Mouse (Mus musculus): ENCODE measurements around the gene Nrxn2.
A peak's percentile ranks its signal among the peaks of the same experiment; 100 is the strongest.

Gene Nrxn2

DNA sequence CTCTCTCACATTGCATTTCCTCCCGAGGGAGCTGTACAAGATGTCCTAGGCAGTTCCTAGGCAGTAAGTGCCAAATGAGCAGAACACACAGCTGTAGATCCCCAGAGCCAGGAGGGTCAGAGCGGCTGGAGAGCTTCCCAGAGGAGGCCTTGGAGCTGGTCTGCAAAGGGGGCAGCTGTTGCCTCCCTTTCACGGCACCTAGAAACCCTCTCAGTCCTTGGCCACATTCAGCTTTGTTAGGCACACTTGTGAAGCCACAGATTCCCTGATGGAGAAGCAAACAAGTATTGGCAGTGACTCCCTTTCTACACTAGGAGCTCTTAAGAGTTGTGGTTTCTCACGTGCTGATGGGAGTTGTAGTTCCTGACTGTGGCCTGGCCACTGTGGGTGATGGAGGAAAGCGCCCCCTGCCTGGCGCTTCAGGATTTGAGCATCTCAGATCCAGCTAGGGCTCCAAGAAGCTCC, 33.5 kb downstream of the Nrxn2 start:
- peak; percentile 31 to 65 for DNase-seq (ENCODE audit: low spot score in 2 of 2)

DNA sequence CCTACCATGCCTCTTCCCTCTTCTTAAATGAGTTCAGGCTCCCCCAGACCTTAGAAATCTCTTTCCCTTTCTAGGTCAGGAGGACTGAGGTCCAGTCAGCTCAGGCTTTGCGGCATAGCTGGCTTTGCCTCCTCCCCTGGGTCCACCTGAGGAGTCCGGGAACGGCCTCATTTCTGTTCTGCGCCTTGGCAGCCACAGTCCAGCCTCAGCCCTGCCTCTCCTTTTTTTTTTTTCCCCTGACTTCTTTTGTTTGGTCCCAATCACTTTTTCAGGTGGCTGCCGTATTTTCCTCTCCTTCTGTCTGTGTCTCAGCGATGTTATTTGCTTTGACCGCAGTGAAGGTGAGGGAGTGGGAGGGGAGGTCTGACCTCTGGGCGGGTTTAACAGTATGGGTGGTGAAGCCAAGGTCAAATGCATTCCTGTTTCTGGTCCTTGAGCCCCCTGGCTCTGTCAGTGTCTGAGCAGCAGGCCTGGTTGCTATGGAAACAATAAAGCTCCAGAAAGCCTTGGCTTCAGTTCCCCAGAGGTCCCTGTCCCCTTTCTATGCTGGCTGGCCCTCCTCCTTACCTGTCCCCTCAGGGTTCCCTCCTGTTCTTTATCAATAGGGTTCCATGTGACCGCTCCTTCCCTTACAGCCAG, 34.3 kb downstream of the Nrxn2 start:
- no peak for DNase-seq (ENCODE audit: low spot score in 2 of 2)

DNA sequence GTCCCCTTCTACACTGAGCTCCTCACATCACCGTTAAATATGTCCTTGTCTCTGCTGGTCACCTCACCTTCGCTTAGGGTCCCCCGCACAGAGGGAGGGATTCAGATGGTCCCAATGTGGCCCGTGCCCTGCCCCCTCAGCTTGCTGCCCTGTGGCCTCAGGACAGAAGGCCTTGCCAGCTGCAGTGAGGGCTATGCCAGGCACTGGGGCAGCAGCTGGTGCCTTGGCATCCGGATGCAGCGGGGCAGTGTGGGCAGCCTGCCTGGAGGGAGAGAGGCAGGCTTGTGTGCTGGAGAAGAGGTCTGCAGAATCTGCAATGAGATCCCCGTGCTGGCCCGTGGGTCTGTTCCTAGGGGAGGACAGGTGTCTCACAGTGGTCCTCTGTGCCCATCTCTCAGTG, 34.8 kb downstream of the Nrxn2 start:
- DNase-seq (ENCODE audit: low spot score in 2 of 2), result no peak

DNA sequence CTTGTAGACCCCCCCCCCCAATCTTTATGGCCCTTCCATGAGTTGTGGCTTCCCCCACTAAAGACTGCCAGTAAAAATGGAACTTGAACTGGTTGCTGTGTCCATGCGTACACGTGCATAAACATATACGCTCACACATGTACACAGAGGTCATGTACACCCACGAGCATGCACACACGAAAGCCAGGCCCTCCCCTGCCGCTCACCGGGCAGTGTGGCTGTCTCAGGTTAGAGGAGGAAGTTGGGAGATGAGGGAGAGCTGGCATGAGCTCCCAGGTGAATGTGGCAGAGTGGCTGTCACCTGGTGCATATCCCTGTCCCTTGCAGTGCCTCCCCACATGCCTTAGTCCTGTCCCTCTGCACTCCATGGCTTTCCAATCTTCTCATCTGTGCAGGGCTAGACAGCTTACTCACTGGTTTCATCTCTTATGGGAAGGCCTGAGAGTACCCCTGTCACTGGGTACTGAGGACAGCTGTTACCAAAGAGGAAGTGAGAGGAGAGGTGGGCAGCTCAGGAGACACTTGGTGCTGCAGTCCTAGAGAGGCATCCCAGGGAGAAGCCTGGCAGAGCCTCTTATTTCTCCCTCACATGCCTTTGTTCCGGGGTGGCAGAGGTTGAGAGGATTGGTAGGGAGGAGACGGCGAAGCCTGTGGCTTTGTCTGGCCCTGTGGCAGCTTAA, 35.6 kb downstream of the Nrxn2 start:
- no peak for DNase-seq (ENCODE audit: low spot score in 2 of 2)

DNA sequence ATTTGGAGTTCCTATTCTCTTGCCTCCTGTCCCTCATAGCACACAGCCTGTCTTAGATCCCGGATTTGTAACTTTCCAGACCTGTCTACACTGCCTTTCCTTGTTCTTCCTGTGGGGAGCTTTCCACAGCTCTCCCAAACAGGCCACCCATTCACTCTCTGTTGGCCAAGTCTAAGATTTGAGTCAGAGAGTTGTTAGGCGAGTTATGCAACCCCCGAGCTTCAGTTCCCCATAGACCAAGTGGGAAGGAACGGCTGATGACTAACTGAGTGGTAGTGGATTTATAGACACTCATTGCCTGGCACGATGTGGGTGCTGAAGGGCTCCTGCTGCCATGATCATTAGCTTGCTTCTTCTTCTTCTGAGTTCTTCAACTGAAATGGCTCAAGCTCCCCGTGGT, 41.0 kb downstream of the Nrxn2 start:
- no peak for DNase-seq (ENCODE audit: low spot score in 2 of 2)

DNA sequence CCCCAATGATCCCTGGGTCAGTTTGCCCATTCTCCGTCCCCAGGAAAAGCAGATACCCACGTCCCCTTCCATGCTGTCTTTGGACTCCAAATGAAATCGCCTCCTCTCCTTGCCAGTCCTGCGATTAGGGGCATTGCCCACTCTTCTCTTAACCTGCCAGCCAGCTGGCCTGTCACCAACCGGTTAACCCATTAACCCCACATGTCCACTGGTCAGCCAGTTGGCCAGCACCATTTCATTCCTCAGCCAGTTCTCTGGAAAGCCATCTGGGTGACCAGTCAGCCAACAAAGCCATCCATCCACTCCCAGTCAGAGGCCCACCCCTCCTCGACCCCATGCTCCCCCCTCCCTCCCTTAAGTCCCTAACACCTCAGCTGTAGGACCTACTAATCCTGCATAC, 44.3 kb downstream of the Nrxn2 start:
- DNase-seq (ENCODE audit: low spot score in 2 of 2), result no peak

DNA sequence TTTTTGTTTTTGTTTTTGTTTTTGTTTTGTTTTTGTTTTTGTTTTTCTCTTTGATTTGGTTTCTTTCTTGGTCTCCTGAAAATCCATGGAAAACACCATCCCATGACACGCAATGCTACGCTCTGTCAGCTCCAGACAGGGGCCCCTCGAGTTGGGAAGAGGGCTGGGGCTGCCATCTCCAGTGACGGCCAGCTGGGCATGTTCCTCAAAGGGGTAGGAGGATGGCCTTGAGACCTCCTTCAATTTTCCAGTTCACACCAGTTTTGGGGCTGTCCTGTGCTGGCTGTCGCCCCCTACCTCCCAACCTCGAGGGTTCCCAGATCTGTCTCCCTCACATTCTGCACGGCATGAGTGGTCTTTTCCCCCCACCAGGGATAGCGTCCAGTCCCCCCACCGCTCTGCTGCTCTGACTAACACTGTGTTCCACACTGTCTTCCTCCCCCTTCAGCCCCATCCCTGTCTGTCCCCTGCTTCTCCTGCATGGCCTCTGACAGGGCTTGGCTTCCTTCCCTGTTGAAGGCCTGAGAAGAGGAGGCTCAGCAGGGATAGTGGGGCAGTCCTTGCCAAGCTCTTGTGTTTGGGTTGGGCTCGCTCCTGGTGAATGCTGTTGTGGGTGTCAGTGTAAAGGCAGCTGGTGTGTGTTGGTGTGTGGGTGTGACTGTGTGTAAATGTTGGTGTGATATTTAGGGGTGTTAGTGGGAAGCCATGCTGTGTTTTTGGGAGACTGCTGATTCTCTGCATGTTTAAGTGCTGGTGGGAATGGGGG, 46.0 kb downstream of the Nrxn2 start:
- DNase-seq (ENCODE audit: low spot score in 2 of 2), result no peak

DNA sequence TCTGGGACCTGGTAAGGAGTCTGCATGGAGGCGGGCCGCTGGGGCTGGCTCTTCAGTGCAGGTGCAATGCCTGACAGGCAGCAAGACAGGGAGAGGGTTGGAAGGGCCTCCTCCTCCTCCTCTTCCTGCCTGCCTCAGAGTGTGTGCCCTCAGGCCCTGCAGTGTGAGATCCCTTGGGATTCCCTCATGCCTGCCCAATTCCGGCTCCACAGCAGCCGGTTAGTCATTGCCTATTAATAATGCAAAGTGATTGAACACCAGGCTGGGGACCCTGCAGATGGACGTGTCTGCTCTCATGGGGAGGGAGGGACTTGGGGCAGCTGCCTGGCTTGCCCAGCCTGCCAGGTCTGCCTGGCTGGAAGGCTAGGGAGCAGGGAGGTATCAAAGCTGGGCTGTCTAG, 46.6 kb downstream of the Nrxn2 start:
- DNase-seq (ENCODE audit: low spot score in 2 of 2), result no peak

DNA sequence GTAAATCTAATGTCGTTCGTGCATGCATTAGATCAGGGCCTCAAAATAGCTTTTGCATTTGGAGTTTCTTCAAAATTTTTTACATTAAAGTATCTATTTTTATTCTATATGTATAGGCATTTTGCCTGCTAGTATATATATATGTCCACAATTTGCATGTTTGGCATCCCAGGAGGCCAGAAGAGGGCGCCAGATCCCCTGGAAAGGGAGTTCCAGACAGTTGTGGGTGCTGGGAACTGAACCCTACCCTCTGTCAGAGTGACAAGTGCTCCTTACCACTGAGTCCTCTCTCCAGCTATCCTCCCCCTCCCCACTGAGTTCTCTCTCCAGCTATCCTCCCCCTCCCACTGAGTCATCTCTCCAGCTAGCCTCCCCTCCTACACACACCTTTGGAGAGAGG, 48.4 kb downstream of the Nrxn2 start:
- DNase-seq (ENCODE audit: low spot score in 2 of 2), result no peak

DNA sequence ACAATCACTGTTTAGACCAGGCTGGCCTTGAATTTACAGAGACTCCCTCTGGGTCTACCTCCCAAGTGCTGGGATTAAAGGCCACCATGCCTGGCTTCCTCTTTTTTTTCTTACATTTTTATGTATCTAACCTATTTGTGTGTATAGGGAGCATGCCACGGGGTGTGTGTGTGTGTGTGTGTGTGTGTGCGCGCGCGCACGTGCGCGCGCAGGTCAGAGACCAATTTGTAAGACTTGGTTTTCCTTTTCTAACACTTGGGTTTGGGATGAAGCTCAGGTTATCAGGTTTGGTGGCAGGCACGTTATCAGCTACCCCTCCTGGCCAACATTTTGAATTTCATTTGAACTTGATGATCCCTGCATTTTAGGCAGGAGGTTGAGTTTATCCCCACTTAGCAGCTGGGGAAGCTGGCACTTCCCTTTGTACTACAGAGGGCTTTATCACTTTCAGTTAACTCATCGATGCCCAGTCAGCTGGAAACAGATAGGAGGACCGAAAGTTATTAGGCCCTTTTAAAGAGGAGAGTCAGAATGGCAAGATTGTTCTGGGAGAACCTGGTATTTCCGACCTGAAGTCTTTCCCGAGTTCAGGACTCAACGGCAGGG, 48.9 kb downstream of the Nrxn2 start:
- DNase-seq (ENCODE audit: low spot score in 2 of 2), result no peak

DNA sequence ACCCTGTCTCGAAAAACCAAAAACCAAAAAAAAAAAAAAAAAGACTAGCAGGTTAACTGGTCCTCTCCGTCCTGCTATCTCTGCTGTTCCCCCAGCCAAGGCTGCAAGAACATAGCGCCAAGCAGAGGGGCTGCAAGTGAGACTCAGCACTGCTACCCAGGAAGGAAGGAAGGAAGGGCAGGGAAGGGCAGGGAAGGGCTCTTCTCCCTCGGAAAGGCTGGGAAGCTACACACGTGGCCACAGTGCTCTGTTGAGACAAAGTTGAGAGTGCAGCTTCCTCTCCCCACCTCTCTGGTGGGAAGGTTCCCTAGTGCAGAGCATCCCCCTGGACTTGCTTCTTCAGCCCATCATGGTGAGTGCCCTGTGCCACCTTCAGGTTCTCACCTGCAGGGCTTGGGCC, 53.1 kb downstream of the Nrxn2 start:
- no peak for DNase-seq (ENCODE audit: low spot score in 2 of 2)

DNA sequence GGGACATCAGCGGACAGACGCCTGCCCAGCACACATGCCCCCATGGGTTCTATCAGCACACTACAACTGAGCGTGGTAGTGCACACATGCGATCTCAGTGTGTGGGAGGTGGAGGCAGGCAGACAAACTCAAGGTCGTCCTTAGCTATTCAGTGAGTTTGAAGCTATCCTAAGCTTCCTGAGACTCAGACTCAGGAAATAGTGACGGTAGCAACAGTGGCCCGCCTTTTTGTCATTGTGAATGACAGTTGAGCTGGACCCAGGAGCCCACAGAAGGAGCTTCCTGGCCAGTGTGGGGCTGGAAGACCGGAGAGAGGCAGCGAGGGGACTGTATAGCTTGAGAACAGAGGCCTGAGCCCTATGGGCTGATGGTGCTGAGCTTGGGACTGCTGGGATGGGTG, 54.3 kb downstream of the Nrxn2 start:
- no peak for DNase-seq (ENCODE audit: low spot score in 2 of 2)

DNA sequence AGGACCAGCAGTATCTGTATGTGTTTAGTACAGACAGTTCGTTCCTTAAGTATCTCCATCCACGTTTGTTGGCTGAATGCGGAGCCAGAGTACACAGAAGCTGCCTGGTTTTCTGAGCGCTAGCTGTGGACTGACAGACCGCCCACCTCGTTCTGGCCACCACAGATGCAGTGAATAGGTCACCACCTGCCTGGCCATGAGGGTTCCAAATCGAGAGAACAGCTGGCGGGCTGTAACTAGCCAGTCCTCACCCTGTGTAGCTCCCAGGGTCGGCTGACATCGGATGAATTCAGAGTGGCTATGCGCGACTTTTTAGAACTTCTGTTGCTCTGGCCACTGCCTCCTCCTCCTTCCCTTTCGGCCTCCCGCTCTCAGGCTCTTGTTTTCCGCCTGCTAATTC, 56.2 kb downstream of the Nrxn2 start:
- DNase-seq (ENCODE audit: low spot score in 2 of 2), result no peak

DNA sequence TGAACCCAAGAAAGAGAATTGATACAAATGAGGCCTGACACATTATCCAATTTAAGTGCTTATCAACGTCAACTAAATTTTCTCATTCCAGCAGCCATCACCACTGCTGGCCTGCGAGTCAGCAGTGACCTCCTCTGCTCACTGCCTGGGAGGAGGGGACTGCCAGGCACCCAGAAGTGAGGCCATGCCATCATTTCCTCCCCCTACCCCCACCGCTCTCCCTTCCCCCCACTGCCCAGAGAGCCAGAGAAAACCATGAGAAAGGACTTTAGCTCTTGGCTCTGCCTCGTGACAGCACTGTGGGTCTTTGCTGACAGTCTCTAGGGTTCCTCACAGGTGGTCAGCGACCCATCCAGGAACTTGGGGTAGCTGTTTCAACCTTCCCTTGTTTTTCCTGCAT, 56.6 kb downstream of the Nrxn2 start:
- DNase-seq (ENCODE audit: low spot score in 2 of 2), result no peak

DNA sequence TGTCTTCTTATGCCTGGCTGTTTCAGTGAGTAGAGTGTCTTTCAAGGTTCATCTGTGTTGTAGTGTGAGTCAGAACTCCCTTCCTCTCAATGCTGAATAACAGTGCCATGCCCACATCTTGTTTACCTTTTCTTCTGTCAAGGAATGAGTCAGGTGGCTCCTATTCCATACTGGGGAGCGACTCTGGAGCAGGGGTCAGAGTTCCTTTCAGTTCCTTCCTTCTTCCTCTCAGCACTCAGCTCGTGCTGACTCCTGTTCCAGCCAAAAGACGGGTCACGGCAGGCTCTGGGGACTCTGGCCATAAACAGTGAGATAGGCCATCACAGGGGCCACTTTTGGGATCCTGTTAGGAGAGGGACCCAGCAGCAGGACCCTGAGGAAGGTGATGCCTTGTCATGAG, 58.5 kb downstream of the Nrxn2 start:
- DNase-seq (ENCODE audit: low spot score in 2 of 2), result no peak

DNA sequence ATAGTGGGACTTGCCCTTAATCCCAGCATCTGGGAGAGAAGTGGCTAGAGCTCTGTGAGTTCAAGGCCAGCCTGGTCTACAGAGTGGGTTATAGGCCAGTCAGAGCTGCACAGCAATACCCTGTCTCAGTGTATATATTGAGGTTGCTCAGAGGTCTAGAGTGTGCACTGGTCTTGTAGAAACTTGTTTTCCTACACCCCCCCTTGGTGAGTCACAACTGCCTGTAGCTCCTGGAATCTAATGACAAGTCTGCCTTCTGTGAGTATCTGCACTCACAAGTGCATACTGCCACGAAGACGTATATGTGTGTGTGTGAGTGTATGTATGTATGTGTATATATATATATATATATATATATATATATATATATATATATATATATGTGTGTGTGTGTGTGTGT, 60.0 kb downstream of the Nrxn2 start:
- DNase-seq (ENCODE audit: low spot score in 2 of 2), result no peak

DNA sequence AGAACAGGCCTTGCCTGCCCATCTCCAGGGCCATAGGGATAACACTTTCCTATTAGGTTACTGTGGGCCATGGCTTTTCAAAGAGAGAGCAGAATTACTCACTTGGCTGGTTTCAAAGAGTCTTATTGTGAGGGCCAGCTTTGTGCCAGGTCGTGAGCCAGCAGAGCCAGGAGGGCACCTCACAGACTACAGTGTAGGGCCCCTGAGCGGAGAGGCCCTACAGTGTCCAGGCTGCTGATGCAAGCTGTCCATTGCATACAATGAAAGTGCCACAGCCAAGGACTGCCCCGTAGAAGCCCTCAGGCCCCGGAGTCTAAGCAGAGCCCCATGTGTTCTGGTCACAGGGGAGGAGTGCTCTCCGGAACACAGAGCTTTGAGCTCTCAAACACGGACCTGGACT, 64.4 kb downstream of the Nrxn2 start:
- no peak for DNase-seq (ENCODE audit: low spot score in 2 of 2)

DNA sequence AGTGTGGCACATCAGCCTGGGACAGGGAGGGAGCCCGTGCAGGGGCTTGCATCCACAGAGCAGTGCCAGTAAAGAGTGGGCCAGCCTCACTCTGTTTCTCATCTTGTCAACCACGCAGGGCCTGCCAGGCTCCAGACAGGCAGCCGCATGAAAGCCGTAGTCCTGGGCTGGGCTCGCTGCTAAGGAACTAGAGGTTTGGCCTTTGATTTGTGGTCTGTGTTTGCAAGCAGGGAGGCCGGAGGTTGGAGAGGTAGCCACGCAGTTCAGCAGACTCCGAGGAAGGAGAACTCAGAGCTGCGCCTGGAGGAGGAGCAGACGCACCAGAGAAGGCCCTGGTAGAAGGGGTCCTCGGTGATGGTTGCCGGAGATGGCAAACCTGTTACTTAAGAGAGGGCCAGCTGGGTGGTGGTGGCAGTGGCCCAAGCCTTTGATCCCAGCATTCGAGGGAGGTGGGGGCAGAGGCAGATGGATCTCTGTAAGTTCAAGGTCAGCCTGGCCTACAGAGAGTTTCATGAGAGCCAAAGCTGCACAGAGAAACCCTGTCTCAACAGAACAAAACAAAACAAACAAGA, 66.6 kb downstream of the Nrxn2 start:
- DNase-seq (ENCODE audit: low spot score in 2 of 2), result no peak

DNA sequence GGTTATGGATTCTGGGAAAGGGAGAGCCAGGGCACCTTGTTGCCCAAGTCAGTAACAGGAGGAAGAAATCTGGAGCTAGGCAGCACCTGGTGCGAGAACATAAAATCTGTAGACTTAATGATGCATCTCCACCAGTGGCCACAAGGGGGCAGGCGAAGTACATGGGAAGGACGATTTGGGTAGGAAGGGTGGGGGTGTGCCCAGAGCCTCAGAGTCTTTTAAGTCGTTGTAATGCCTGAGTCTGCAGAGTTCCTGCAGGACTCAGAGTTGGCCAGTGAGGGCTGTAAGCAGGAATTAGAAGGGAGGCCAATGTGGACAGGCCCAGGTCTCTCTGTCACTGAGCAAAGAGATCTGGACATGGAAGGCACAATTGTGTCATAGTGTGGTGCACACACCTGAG, 70.5 kb downstream of the Nrxn2 start:
- peak; percentile 62 to 82 for DNase-seq (ENCODE audit: low spot score in 2 of 2)

DNA sequence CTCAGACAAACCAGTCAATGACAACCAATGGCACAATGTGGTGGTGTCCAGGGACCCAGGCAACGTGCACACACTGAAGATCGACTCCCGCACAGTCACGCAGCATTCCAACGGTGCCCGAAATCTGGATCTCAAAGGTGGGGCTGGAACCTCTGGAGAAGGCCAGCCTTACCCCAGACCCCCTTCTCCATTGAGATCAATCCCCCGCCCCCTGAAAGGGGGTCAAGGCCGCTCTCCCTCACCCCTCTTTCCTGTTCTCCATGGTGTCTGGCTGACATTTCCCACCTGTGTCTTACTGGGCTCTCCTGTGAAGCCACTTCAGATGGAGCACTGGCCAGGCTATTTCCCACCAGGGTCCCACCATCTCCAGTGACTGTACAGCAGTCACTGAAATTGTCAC, 73.0 kb downstream of the Nrxn2 start:
- no peak for DNase-seq (ENCODE audit: low spot score in 2 of 2)

DNA sequence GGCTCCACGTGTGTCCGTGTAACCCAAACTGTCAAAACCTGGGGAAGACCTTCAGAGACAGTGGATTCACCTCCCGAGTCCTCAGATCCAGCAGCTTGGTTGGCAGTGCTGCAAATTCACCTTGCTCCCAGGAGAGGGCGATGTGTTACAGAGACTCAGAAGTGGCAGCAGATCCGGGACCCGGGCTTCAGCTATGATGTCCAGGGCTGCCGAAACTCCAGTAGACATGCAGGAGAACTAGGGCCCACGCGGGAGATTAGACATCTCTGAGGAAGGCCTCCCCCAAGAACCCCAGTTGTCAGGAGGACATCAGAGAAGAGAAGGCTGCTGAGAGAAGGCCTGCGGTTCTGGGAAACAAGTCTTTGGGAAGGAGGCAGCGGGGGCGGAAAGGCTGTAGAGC, 73.6 kb downstream of the Nrxn2 start:
- peak in 1 of 2 experiments; percentile 43 for DNase-seq (ENCODE audit: low spot score in 2 of 2)

DNA sequence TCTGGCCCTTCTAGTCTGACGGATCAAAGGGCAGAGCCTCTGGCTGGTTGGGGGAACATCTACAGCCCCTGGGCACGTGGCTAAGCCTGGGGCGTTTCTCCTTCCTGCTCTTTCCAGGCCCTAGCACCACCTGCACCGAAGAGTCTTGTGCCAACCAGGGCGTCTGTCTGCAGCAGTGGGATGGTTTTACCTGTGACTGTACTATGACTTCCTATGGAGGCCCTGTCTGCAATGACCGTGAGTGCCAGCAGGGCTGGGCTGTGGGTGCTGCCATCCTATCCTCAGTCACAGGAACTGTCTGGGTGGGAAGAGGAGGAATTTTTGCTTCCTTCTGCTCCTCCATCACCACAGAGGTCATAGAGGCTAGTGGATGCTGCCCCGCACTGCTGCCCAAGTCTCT, 74.7 kb downstream of the Nrxn2 start:
- DNase-seq (ENCODE audit: low spot score in 2 of 2), result no peak
